Mouse (Mus musculus): ENCODE results near the gene Ssr2. TPM values are rescaled to one million over a fixed set of nuclear protein-coding genes. Genes with fewer than 3 reads are reported as not detected.

Gene Ssr2
- total and polyA plus RNA-seq, 3 experiments: 65.3 to 80.0 (median 67.6) TPM

GRCm38 (mm10) chr3:88530082-88530864, 45.4 kb upstream of the Ssr2 start:
- no peaks in the 10 kb centered on the region for H3K27me3 ChIP-seq (ENCODE audit: control insufficient read depth, insufficient read depth, low read length)
- H3K79me2 ChIP-seq (replicated peaks; ENCODE audit: control insufficient read depth, insufficient read depth, low read length): no peaks in the 10 kb centered on the region
- no peaks in the 10 kb centered on the region; the same call in 1 of the 2 replicates for H3K4me1 ChIP-seq (ENCODE audit: control insufficient read depth, insufficient read depth, low read length)
- no peak overlapping the region for H3K4me3 ChIP-seq
- no peak for DNase-seq
- H3K36me3 ChIP-seq (ENCODE audit: control insufficient read depth, insufficient read depth, low read length): no peaks in the 10 kb centered on the region
- 56% methylated on average over 11 of the region's 11 CpGs for WGBS
- H3K9ac ChIP-seq (ENCODE audit: low read depth, low read length): no peak overlapping the region
- intact Hi-C loops (cut with DNase I): no loop called here
- no peak for TF ChIP-seq CTCF (IDR thresholded peaks at IDR 0.05)
- H3K27ac ChIP-seq: no peak overlapping the region

GRCm38 (mm10) chr3:88531348-88532298, 44.1 kb upstream of the Ssr2 start:
- 0 out of 2 replicates have a peak, but pooled peaks cover 2% of the 10 kb centered on the region for H3K4me1 ChIP-seq (ENCODE audit: control insufficient read depth, insufficient read depth, low read length)

GRCm38 (mm10) chr3:88532299-88532674, 43.4 kb upstream of the Ssr2 start, which contains the start of gene Mex3a:
Gene Mex3a, plus strand, starts transcription at chr3:88532395.
- Histone ChIP-seq H3K9ac (ENCODE audit: low read depth, low read length) (peak within 1 kb of the TSS; percentile 82), H3K27ac (peak within 1 kb of the TSS; percentile 84), H3K4me1 (ENCODE audit: control insufficient read depth, insufficient read depth, low read length) (peaks cover 3% of the 10 kb centered on the region; the same call in 1 of the 2 replicates), H3K4me3 (peak within 1 kb of the TSS; percentile 79), H3K36me3 (ENCODE audit: control insufficient read depth, insufficient read depth, low read length) (no peaks in the 10 kb centered on the region), H3K79me2 (replicated peaks; ENCODE audit: control insufficient read depth, insufficient read depth, low read length) (no peaks in the 10 kb centered on the region), H3K27me3 (ENCODE audit: control insufficient read depth, insufficient read depth, low read length) (no peaks in the 10 kb centered on the region)
- intact Hi-C loops (cut with DNase I): no loop called here
- DNase-seq: no peak
- TF ChIP-seq EP300 (IDR thresholded peaks at IDR 0.05; ENCODE audit: insufficient read depth, low read depth, low read length) (no peak), CTCF (IDR thresholded peaks at IDR 0.05) (no peak), POLR2A (IDR thresholded peaks at IDR 0.05; ENCODE audit: insufficient read depth, low read depth, low read length) (no peak)
- 5% methylated on average over 13 of the region's 31 CpGs for WGBS

More at GRCm38 (mm10) chr3:88531348-88532298, 44.1 kb upstream of the Ssr2 start:
- Histone ChIP-seq H3K9ac (ENCODE audit: low read depth, low read length) (peak overlapping the region; percentile 74), H3K36me3 (ENCODE audit: control insufficient read depth, insufficient read depth, low read length) (no peaks in the 10 kb centered on the region), H3K27ac (peak overlapping the region; percentile 84), H3K4me3 (peak overlapping the region; percentile 79), H3K27me3 (ENCODE audit: control insufficient read depth, insufficient read depth, low read length) (no peaks in the 10 kb centered on the region), H3K79me2 (replicated peaks; ENCODE audit: control insufficient read depth, insufficient read depth, low read length) (no peaks in the 10 kb centered on the region)
- TF ChIP-seq POLR2A (IDR thresholded peaks at IDR 0.05; ENCODE audit: insufficient read depth, low read depth, low read length) (no peak), EP300 (IDR thresholded peaks at IDR 0.05; ENCODE audit: insufficient read depth, low read depth, low read length) (no peak), CTCF (IDR thresholded peaks at IDR 0.05) (no peak)
- WGBS: 1% methylated on average over 63 of the region's 63 CpGs
- intact Hi-C loops (cut with DNase I): no loop called here
- peak; percentile 91 to 94 for DNase-seq

- intact Hi-C loops (cut with DNase I): no loop called here
- WGBS: 7% methylated on average over 39 of the region's 40 CpGs
Measured at GRCm38 (mm10) chr3:88532689-88533511, 42.8 kb upstream of the Ssr2 start.

GRCm38 (mm10) chr3:88533706-88534105, 42.0 kb upstream of the Ssr2 start:
- WGBS: 45% methylated on average over 4 of the region's 5 CpGs
- no peaks in the 10 kb centered on the region for H3K36me3 ChIP-seq (ENCODE audit: control insufficient read depth, insufficient read depth, low read length)
- H3K79me2 ChIP-seq (replicated peaks; ENCODE audit: control insufficient read depth, insufficient read depth, low read length): no peaks in the 10 kb centered on the region
- H3K4me3 ChIP-seq: no peak overlapping the region
- no peak for DNase-seq
- no peak for TF ChIP-seq POLR2A (IDR thresholded peaks at IDR 0.05; ENCODE audit: insufficient read depth, low read depth, low read length)
- TF ChIP-seq EP300 (IDR thresholded peaks at IDR 0.05; ENCODE audit: insufficient read depth, low read depth, low read length): no peak
- TF ChIP-seq CTCF (IDR thresholded peaks at IDR 0.05): no peak
- H3K9ac ChIP-seq (ENCODE audit: low read depth, low read length): no peak overlapping the region
- H3K27ac ChIP-seq: no peak overlapping the region
- peaks cover 3% of the 10 kb centered on the region; the same call in 1 of the 2 replicates for H3K4me1 ChIP-seq (ENCODE audit: control insufficient read depth, insufficient read depth, low read length)
- no peaks in the 10 kb centered on the region for H3K27me3 ChIP-seq (ENCODE audit: control insufficient read depth, insufficient read depth, low read length)
- intact Hi-C loops (cut with DNase I): loop anchor here (2.0 kb wide), 1 partner anchor 19 kb away; the partner anchor contains the start of genes Lamtor2 and Ubqln4

More at GRCm38 (mm10) chr3:88532689-88533511, 42.8 kb upstream of the Ssr2 start:
- H3K27ac ChIP-seq: no peak overlapping the region
- peak overlapping the region; percentile 48 for H3K4me3 ChIP-seq
- peaks cover 3% of the 10 kb centered on the region; the same call in 1 of the 2 replicates for H3K4me1 ChIP-seq (ENCODE audit: control insufficient read depth, insufficient read depth, low read length)
- no peaks in the 10 kb centered on the region for H3K27me3 ChIP-seq (ENCODE audit: control insufficient read depth, insufficient read depth, low read length)
- H3K9ac ChIP-seq (ENCODE audit: low read depth, low read length): peak overlapping the region; percentile 82
- DNase-seq: no peak
- no peak for TF ChIP-seq EP300 (IDR thresholded peaks at IDR 0.05; ENCODE audit: insufficient read depth, low read depth, low read length)
- H3K79me2 ChIP-seq (replicated peaks; ENCODE audit: control insufficient read depth, insufficient read depth, low read length): no peaks in the 10 kb centered on the region
- no peaks in the 10 kb centered on the region for H3K36me3 ChIP-seq (ENCODE audit: control insufficient read depth, insufficient read depth, low read length)

All from heart, adult 2 months (tissue).